Mouse (Mus musculus) spleen, adult 18-20 months (tissue): ENCODE data around the gene Bend4.

Source experiments
- DNase-seq, 2 experiments: peaks; one replicate each; pipeline ENCODE4 v3.0.0; 2022; ENCODE audit warnings: mixed read lengths in 2 of 2

The Bend4 gene

DNA sequence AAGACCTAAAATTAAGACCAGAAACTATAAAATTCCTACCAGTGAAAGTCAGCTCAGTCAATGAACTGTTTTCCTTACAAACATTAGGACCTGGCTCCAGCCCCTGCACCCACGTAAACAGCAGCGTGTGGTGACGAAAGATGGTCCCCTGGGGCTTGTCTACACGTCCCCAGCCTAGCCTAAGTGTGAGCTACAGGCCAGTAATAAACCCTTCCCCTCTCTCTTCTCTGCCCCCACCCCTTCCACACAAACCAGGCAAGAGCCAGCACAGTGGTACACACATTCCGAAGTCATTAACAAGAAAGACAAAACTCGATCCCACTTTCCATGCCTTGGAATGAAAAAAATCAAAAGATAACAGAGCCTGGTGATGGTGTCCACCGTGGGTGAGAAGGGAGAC lies 16.6 kb downstream of the Bend4 start:
- DNase-seq: no peak

DNA sequence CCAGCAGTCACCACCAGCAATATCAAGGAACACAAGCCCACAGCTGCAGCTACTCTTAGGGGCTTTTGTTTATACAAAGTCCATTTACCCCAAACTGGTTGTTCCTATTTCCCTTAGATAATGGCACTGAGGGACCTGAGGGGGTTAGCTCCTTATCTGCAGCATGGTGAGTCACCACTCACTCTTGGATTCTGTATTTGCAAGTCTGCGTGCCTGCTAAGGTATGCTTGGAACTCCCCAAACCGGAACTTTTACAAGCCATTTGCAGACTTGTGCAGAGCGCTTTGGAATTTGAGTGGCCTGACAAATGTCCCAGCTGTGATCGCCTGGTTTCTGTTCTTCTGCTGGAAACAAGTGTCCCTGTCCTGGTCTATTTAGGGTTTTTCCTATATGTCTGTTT lies 17.7 kb downstream of the Bend4 start:
- no peak for DNase-seq

DNA sequence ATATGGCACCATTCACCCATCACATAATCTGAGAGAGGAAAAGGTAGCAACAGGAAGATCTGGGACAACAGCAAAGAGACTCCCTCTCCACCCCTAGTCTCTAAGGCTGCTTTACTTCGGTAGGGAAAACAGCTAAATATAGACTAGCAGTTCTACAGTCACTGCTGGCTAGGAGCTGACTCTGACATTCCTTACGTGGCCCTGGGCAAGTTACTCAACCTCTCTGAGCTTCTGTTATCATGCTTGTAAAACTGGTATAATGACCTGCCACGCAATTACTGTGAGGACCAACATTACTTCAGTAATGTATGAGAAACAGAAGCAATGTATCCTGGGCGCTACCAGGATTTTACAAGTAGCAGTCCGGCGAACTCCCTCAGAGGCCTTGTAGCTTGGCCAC lies 19.7 kb downstream of the Bend4 start:
- DNase-seq: no peak

DNA sequence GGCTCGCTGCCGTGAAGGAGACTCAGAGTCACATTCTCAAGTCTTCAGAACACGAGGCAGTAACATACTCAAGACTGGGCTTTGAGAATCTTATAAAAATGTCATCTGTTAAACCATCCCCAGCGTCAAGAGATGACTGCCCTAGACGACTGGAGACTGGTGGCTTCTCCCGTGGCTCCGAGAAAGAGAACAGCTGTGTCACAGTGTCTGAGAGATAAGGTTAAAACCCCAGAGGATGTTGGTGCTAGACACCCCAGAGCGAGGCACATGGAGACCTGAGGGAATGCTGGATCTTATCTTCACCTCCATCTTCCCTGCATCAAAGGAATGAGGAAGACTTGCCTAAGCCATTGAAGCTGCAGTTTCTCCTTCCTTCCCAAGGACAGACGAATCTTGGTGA lies 23.2 kb downstream of the Bend4 start:
- DNase-seq: no peak

DNA sequence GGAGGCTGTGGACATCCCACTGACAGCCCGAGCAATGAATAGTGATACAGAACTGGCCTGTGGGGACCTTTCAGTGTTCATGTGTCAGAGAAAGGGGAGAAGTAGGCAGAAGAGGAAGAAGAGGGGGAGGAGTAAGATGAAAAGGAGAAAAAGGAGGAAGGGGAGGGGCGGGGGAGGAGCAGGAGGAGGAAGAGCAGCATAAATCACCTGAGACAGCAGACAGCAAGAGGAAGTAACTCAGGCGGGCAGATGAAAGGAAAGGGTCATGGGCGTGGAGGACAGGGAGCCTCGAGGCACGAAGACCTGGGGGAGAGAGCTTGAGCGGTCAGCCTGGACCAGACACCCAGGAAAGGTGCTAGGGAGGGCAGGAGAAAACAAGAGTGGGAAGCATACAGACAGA lies 23.7 kb downstream of the Bend4 start:
- peak in 1 of 2 experiments; percentile 13 for DNase-seq

DNA sequence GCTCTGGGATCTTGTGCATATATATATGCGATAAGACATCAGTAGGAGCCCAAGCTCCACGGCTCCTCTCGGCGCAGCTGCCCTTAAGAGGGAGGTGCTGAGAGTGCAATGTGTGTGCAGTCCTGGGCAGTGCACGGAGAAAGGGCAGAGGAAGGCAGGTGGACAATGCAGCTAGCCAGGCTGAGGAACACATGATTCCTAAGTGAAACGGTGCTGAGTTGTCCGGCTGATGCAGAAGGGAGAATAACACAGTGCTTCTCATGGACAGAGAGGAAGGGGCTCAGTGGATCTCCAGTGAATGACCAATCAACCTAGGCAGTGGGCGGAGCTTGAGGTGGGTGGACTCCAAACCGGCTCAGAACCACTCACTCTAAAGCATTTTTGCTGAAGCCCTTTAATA lies 26.5 kb downstream of the Bend4 start:
- no peak for DNase-seq

DNA sequence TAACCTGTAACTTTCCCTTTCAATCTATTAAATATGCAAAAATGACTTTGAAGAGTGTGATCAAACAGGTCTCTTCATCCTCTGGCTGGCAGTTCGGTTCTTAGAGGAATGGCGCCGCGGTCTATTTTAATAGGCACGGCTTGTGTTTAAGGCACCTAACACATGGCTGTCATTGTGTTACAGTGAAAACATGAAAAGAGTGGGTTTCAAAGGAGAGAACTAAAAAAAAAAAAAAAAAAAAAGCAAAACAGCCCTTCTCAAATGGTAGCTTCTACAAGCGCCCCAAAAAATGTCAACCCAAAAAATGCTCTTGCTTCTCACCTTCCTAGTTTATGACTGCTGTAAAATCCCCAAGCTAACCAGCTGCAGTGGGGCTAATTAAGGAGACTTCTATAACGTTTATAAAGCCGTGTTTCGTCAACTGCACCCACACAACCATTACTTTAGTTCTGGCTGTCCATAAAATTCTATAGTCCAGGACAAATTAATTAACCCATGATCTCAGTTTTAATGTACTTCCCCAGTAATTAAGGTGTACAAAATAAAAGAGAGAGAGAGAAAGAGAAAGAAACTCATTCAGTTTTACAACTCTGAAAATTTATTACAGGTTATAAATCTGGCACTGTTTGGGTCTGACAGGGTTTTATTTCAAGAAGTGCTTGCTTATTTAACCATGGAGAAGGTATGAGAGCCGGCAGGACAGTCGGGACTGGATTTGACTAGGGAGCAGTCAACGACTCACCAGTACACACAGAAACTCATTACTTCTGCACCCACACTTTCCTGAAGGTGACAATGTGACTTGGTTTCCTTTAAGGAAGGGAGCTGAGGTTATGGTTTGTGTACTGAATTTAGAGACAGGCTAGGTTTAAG lies 27.3 kb downstream of the Bend4 start:
- DNase-seq: no peak

DNA sequence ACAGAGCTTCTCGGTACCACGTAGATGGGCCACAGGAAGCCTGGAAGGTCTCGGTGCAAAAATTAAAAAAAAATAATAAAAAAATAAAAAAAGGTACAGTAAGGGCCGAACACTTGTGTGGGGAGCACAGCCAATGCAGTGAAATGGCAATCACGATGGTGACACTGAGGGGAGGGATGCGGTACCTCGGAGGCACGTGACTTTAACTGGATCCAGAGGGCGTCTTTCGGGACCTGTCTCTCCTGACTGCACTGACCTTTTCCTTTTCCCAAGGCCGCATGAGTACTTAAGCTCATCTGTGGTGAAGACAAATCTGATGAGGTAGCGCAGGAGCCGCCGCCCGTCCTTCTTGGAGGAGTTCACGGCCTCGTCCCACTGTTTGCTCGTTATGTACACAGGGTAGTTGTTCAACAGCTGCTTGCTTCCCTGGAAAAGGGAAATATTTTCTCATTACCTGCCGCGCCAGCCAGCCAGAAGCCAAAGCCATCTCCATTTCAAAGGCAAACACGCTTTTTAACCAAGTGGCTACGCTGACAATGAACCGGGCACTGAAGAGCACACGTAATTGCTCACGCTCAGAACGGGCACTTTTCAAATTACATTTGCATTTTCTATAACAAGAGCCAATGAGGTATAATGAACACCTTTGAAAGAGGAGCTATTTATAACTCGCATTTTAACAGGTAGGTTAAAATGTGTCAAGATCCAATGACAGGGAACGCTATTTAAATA lies 28.1 kb downstream of the Bend4 start:
- DNase-seq: no peak

DNA sequence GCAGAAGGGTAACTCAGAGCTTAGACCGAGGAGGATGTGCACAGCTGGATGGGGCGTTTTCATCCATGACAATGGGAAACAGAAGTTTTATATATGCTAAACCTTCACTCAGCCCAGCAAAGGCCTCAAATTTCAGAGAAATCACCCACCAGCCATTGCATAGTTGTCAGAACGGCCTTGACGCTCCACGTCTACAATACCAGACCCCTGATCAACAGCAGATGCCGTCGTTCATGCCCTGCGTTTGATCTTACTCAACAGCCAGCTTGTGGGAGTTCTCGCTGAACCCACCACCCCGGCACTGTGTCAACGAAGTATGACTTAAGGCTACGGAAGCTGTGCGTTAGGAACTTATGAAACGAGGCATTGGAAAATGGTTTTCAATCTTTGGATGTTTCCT lies 30.9 kb downstream of the Bend4 start:
- DNase-seq: no peak

DNA sequence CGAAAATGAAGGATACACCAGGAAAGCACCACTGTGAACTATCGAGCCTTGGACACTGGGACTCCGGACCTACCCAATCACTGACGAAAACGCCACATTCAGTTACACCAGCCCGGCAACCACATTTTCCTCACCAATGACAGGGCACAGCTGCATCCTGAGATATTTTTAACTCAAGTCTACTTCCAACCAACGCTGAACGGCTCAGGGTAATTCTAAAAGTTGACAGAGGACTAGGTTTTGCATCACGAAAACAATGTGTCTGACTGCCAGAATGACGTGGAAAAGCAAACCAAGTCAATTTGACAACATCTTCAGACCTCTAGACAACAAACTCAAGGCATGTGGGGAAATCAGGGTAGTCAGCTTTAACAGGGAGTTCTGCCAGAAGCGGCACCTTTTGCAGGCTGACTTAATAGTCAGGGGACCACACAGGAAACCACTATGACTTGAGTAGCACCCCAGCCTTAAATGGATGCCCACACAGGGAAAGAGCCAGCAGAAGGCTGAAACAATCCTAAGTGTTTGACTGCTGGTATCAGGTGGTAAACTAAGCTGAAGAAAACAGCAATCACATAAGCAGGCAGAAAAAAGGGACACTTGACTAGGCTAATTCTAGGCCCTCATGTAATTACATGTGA lies 32.8 kb downstream of the Bend4 start:
- DNase-seq: no peak

DNA sequence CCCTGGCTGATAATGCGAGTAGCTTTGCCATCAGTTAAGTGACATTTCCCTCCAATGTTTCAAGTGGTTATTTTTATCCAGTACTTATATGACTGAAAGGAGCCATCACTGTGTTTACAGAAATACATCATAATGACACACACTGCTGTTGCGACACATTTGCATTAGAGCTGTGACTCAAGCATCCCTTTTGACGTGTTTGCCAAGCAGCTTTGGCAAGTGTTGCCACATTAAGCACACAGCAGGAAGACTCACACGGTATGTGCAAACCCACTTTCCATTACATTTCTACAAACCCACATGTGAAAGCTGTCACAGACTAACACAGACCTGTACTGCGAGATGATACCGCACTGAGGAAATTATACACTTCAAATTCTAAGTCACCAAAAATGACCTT lies 34.2 kb downstream of the Bend4 start:
- DNase-seq: no peak

DNA sequence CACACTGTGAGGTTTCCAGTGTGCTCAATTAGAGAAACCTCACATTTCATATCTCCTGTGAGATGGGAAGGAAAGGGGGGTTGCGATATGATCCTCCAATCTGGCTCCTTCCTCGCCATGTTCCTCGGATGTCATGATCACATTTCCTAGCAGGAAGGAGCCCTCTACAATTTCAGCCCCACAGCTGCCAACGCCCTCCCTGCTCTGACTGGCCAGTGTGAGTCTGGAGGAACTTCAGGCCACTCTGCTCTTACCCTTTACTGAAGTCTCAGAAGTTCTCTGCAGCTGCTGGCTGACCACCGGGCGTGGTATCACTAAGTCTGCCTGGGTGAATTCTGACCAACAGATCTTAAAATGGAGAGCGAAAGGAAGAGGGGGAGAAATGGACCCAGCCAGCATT lies 45.6 kb downstream of the Bend4 start:
- DNase-seq: no peak

DNA sequence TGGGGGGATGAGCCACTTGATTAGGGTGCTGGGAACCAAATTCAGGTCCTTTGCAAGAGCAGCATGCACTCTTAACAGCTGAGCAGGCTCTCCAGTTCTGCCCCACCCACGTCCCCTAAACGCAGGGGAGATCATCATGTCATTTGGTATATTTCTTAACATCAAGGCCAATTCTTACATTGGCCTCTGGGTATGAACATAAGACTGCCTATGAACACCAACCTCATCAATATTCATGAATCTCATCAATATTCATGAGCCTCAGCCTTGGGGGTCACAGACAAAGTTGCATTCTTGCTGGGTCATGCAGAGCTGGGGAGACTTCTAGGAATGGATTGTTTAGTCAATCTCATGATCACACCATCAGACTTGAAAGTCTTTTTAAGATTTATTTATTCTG lies 46.4 kb downstream of the Bend4 start:
- no peak for DNase-seq

DNA sequence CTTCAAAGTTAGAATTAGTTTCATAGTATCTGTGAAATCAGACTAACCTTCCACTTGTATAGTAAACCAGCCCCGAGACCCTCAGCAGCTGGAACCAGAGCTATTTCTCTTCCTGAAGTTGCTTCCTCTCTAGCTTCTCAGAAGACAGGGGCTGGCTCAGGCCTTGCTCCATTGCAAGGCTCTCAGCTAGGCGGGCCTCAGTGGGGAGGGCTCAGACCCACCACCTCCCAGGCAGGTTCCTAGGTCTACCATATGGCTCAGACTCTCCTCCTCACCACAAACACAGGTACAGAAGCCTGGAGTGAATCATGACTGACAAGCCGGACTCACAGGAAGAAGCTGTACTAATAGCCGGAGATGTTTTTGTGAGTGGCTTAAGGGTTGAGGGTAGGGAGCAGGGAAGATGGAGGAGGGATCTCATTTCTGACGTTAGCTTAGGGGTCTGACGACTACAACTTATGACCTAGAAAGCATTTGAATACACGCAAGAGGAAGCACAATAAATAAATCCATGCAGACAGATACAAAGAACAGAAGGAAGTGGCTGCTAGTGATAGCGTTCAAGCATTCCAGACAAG lies 51.0 kb downstream of the Bend4 start:
- DNase-seq: no peak

DNA sequence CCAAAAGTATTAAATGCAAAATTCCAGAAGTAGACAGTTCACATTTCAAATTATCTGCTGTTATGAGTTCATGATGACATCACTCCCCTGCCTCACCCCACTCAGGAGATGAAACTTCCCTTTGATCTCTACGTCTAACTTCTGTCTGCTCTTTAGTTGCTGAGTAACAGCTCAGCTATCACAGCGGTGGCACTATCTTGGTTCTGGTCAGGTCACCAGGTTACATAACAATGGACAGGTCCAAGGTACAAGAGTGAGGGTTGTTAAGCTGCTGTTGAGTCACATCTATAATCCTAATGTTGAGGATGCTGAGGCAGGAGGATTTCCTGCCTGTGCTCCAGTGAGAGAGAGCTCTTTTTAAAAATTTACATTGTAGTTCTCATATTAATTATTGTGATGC lies 65.2 kb downstream of the Bend4 start:
- DNase-seq: no peak

DNA sequence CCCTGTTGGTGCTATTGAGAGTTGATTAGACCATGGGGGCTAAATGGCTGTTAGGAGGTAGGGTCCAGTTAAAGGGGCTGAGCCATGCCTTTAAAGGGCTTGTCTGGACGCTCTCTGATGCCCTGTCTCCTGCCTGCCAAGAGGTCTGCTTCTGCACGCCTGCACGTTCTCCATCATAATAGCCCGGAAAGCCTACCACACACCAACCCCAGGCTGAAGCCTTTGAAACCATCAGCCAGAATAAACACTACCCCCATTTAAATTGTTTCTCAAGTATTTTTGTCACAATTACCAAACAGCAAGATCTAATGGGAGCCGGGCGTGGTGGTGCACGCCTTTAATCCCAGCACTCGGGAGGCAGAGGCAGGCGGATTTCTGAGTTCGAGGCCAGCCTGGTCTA lies 65.8 kb downstream of the Bend4 start:
- no peak for DNase-seq

DNA sequence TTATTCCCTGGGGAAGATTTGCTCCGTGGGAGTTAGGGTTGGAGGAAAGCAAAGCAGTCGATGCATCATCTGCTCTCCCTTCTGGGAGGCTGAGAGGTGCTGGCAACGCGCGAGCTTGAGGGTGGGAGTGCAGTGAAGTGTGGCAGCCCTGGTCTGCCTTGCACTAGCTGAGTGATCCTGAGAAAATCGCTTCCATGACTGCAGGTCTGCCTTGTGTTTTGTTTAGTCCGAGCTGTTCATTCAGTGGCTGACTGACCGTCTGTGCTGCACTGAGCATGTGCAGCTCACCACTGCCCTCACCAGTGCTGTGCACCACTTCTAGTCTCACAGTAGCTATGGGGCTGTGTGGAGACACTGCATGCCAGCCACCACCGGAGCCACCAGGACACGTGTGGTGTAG lies 79.2 kb downstream of the Bend4 start:
- DNase-seq: no peak

DNA sequence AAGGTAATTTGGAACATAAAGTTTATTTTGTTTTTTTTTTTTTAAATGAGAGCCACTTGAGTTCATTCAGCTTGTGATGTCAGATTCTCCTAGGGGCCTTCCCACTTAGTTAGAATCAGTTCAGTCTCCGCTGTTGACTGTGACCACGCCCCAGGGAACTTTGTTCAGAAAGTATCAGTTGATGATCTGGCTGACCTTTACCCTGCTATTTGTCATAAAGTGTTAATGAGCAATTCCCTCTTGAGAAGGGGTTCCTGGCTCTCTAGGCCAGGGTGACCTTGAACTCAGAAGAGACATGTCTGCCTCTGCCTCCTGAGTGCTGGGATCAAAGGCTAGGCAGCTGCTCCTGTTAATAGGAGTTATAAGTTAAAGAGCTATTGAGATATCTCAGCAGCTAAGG lies 81.0 kb downstream of the Bend4 start:
- no peak for DNase-seq
